Mouse (Mus musculus) midbrain, embryonic 15.5 days (tissue): Measurements from ENCODE around the gene Snx3. TPM values are rescaled to one million over a fixed set of nuclear protein-coding genes. Genes with fewer than 3 reads are reported as not detected.

ENCODE experiments used
- ATAC-seq: fragments of 200-750 bp; cut with Nextera tagmentation; replicated peaks from 2 replicates; pipeline ENCODE4 v1.8.0; 2017; ENCODE audit warnings: moderate TSS enrichment
- H3K27ac ChIP-seq: fragments of 300-500 bp; sonication (generic); 2 replicates; pipeline ENCODE4 v1.5.1; 2015; ENCODE audit warnings: mild to moderate bottlenecking, inconsistent platforms
- H3K27me3 ChIP-seq: fragments of 300-500 bp; sonication (generic); replicated peaks from 2 replicates; pipeline ENCODE4 v1.6.1; 2015; ENCODE audit warnings: inconsistent platforms
- H3K36me3 ChIP-seq: fragments of 300-500 bp; sonication (generic); replicated peaks from 2 replicates; pipeline ENCODE4 v1.6.1; 2015; ENCODE audit warnings: inconsistent platforms
- H3K4me1 ChIP-seq: fragments of 300-500 bp; sonication (generic); 2 replicates; pipeline ENCODE4 v1.6.1; 2015; ENCODE audit warnings: inconsistent platforms
- H3K4me2 ChIP-seq: fragments of 300-500 bp; sonication (generic); 2 replicates; pipeline ENCODE4 v1.6.1; 2015; ENCODE audit warnings: inconsistent platforms, mild to moderate bottlenecking, moderate library complexity
- H3K4me3 ChIP-seq: fragments of 300-500 bp; sonication (generic); 2 replicates; pipeline ENCODE4 v1.5.1; 2015; ENCODE audit warnings: mild to moderate bottlenecking, inconsistent platforms
- H3K9ac ChIP-seq: fragments of 300-500 bp; sonication (generic); 2 replicates; pipeline ENCODE4 v1.6.1; 2015; ENCODE audit warnings: mild to moderate bottlenecking, inconsistent platforms
- H3K9me3 ChIP-seq: fragments of 300-500 bp; sonication (generic); 2 replicates; pipeline ENCODE4 v1.6.1; 2016; ENCODE audit warnings: inconsistent platforms
- WGBS: fragments of 180-500 bp; shearing (Covaris S2); methylation state at CpG from one replicate; pipeline ENCODE4 v1.1.7; 2015; ENCODE audit warnings: mixed read lengths; 5-methylcytosine and 5-hydroxymethylcytosine counted together
- polyA plus RNA-seq: library from polyadenylated mRNA; unstranded; fragments of >200 nt; fragmentation: Nextera tagmentation; extraction: Ambion mirVana; gene quantifications from 2 replicates; pipeline ENCODE4 v1.2.1, GENCODE M21; 2015

The Snx3 gene
- polyA plus RNA-seq, 1 experiment from 2014 or later: 285 TPM

DNA sequence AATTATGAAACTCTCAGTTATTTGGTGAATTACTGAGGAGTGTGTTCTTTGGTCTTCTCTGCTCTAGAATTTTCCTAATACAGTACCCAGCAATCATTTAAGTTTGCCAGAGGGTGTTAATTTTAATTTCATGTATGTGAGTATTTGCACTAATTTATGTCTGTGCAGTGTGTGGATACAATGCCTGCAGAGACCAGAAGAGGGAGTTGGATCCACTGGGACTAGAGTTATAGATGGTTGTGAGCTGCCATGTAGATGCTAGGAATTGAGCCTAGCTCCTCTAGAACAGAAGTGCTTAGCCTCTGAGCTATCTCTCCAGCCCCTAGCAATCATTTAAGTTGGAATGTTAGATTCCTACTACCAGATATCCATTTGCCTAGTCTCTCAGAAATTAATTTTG, 12.3 kb downstream of the Snx3 start:
- Histone ChIP-seq H3K27ac (no peak overlapping the region), H3K9ac (no peak overlapping the region), H3K4me3 (no peak overlapping the region), H3K4me1 (no peaks in the 10 kb centered on the region), H3K27me3 (no peaks in the 10 kb centered on the region), H3K9me3 (no peaks in the 10 kb centered on the region), H3K4me2 (no peak overlapping the region), H3K36me3 (no peaks in the 10 kb centered on the region)
- no peak for ATAC-seq

DNA sequence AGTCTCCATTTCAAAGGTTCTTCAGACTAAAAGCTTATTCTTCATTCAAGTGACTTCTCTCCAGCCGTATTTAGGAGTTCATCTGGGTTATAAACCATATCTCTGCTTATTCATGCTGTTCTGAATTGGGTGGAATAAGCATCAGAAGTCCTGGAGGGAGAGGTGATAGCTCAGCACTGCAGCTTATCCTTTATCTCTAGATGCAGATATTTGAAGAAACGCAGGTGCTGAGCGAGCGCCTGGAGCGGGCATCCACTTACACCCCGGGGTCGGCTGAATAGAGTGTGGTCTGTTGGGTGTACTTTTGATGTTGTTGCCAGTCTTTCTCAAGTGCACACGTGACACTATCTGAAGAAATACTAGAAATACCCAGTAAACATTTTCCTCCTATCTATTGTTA, 16.5 kb downstream of the Snx3 start:
- ATAC-seq: no peak
- Histone ChIP-seq H3K4me3 (no peak overlapping the region), H3K36me3 (no peaks in the 10 kb centered on the region), H3K27me3 (no peaks in the 10 kb centered on the region), H3K9ac (no peak overlapping the region), H3K9me3 (no peaks in the 10 kb centered on the region), H3K4me1 (0 out of 2 replicates have a peak, but pooled peaks cover 8% of the 10 kb centered on the region), H3K27ac (no peak overlapping the region), H3K4me2 (no peak overlapping the region)
- 89% methylated on average over 8 of the region's 8 CpGs for WGBS

DNA sequence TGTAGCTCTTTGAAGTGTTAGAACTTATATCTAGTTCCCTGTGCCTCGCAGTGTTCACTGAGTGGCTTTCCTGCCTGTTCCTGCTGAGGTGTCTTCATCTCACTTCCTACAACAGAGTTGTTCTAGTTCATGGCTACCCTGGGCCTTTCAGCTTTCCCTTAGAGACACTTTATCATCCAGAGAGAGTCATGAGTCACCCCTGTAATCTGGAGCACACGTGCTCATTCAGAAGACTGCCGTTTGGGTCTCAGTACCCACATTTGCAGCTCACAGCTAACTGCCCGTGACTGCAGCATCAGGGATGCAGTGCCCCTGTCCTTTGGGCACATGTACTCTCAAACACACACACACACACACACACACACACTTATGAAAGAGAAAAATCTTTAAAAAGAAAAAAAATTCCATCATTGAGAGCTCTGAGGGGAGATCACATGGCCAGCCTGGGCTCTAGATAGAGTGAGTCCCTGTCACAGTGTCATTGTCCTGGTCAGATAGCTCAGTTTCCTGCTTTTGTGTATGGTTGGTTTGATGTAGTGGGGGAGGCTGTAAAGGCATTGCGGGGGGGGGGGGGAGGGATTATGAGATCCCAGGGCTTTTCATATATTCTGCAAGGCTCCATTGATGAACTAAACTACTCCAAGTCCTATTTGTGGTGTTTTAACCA, 19.6 kb downstream of the Snx3 start:
- Histone ChIP-seq H3K27me3 (no peaks in the 10 kb centered on the region), H3K27ac (no peak overlapping the region), H3K4me3 (no peak overlapping the region), H3K9me3 (no peaks in the 10 kb centered on the region), H3K4me1 (peaks cover 14% of the 10 kb centered on the region; the same call in 1 of the 2 replicates), H3K9ac (no peak overlapping the region), H3K4me2 (no peak overlapping the region), H3K36me3 (no peaks in the 10 kb centered on the region; the same call in 1 of the 2 replicates)
- 55% methylated on average over 5 of the region's 5 CpGs for WGBS
- ATAC-seq: no peak

DNA sequence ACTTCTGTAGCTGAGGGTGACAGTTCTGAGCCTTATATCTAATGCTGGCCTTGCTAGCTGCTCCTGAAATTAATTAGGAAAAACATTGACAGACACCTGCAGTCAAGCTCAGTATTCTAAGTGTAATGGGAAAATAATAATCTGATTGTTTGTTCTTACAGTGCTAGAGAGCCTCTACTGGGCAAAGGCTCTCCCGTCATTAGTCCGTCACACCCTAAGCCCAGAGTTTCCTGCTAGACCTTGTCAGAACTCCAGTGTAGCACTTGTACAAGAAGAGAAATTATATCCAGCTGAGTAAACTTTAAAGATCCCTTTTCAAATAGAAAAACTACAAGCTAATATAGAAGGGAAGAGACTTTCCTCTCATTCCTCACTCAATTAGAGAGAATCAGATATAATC, 21.1 kb downstream of the Snx3 start:
- WGBS: 30% methylated on average over 2 of the region's 2 CpGs
- peaks cover 14% of the 10 kb centered on the region; the same call in 1 of the 2 replicates for H3K4me1 ChIP-seq
- no peak overlapping the region for H3K9ac ChIP-seq
- no peaks in the 10 kb centered on the region for H3K27me3 ChIP-seq
- H3K4me2 ChIP-seq: no peak overlapping the region
- H3K4me3 ChIP-seq: no peak overlapping the region
- H3K27ac ChIP-seq: no peak overlapping the region
- no peaks in the 10 kb centered on the region; the same call in 1 of the 2 replicates for H3K36me3 ChIP-seq
- no peaks in the 10 kb centered on the region for H3K9me3 ChIP-seq
- no peak for ATAC-seq

DNA sequence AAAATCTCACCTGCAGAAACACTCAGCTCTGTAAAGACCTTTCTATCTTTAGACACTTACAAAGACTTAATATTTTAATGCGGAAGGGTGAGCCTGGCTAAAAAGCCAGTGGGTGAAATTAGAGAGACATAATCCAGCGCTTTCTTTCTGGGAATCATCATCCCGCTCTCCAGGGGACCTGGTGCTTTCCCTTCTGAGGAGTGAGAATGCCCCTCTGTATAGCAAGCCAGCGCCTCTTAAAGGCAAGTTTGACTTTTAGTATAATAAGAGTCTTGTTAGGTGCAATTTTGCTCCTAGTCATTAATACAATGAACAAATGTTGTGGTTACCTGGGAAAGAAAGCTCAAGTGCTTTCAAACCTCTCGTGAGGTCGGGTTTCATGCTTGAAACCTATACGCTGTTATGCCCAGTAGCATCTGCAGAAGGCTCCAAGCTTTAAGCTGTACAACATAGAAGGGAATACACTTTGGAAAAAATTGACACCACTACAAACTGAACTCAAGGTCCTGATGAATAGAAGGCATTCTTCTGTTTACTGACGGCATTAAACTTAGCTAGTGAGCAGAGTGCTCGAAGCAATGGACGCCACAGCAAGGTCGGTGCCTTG, 21.8 kb downstream of the Snx3 start:
- ATAC-seq: no peak
- H3K27me3 ChIP-seq: no peaks in the 10 kb centered on the region
- 45% methylated on average over 11 of the region's 11 CpGs for WGBS

DNA sequence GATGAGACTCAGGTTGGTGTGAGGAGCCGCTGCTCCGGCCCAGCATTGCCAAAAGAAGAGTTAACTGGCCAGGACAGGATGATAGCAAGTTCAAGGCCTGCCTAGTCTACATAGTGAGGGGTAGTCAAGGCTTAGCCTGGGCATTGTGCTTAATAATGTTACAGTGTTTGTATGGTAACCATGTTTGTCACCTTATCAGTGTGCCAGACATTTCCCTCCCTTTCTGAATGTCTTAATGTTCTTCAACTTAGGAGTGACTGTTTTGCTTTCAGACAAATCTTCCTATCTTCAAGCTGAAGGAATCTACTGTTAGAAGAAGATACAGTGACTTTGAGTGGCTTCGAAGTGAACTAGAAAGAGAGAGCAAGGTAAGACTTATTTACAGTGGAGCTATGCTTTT, 23.9 kb downstream of the Snx3 start:
- 98% methylated on average over 3 of the region's 3 CpGs for WGBS
- no peak for ATAC-seq

More for the DNA sequence above, 21.8 kb downstream of the Snx3 start:
- Histone ChIP-seq H3K9me3 (no peaks in the 10 kb centered on the region), H3K27ac (no peak overlapping the region), H3K9ac (no peak overlapping the region), H3K36me3 (peaks cover 4% of the 10 kb centered on the region; the same call in 1 of the 2 replicates), H3K4me1 (peaks cover 14% of the 10 kb centered on the region; the same call in 1 of the 2 replicates), H3K4me2 (no peak overlapping the region), H3K4me3 (no peak overlapping the region)

DNA sequence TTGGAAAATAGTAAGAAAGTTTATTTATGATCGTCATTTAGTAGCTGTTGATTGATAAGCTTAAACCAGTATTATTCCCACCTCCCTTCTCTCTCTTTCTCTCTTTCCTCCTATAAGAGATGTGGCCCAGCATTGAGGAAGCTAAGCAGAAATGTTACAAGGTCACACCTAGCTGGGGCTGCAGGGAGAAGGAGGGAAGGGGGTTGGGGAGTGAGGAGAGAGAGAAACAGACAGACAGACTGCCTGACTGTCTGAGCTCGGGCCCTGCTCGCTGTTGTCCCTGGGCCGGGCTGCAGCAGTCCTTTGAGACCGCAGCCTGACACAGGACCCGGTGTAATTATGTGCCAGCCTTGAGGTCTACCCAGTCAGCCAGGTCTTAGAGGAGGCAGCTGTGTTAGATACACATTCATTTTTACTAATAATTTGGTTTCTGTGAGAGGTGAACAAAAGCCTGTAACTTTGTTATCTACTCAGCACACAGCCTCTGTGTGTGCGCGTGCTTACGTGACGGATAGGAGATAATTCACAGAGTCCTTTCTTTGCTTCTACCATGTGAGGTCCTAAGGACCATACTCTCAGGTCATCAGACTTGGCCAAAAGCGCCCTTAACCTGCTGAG, 32.1 kb downstream of the Snx3 start:
- H3K9ac ChIP-seq: no peak overlapping the region
- no peak overlapping the region for H3K4me3 ChIP-seq
- no peaks in the 10 kb centered on the region for H3K4me1 ChIP-seq
- 86% methylated on average over 11 of the region's 11 CpGs for WGBS
- no peaks in the 10 kb centered on the region for H3K9me3 ChIP-seq
- no peak overlapping the region for H3K27ac ChIP-seq
- ATAC-seq: no peak
- H3K4me2 ChIP-seq: no peak overlapping the region
- H3K27me3 ChIP-seq: no peaks in the 10 kb centered on the region
- 0 out of 2 replicates have a peak, but pooled peaks cover 9% of the 10 kb centered on the region for H3K36me3 ChIP-seq

More for the DNA sequence above, 23.9 kb downstream of the Snx3 start:
- Histone ChIP-seq H3K4me1 (peaks cover 14% of the 10 kb centered on the region; the same call in 1 of the 2 replicates), H3K27me3 (no peaks in the 10 kb centered on the region), H3K4me2 (no peak overlapping the region), H3K4me3 (no peak overlapping the region), H3K27ac (no peak overlapping the region), H3K36me3 (peaks cover 9% of the 10 kb centered on the region; the same call in 1 of the 2 replicates), H3K9ac (no peak overlapping the region), H3K9me3 (no peaks in the 10 kb centered on the region)

DNA sequence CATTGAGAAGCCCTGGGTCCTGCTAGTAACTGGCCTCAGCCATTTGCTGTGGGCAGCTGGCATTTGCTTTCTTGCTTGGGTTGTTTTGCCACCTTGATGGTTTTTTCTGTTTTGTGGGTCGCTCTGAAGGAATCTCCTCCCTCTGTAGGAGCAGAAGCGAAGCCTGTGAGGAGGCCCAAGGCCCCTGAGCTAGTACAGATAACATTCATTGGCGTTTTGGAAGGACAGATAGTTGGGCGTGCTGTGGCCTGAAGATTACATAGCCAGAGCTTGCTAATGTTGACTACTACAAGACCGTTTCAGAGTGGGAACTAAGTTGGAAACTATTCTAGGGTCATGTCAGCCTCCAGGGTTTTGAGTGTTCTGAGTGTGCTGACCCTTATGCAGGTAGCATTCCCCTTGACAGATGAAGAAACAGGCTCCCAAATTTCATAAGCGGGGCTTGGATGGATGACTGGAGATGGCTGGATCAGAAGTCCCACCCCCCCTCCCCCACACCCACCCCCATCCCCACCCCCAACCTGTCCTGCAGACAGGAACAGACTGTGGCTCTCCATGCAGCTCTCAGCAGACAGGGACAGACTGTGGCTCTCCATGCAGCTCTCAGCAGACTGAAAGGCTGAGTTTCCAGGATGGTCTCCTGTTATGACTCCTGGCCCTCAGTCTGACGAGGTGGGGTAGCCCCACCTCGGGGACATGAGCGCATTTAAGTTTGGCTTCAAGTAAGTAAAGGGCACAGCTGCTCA, 35.9 kb downstream of the Snx3 start:
- ATAC-seq: no peak
- H3K9me3 ChIP-seq: no peaks in the 10 kb centered on the region
- WGBS: 90% methylated on average over 9 of the region's 9 CpGs
- H3K9ac ChIP-seq: no peak overlapping the region
- H3K4me2 ChIP-seq: no peak overlapping the region
- H3K4me1 ChIP-seq: no peaks in the 10 kb centered on the region
- H3K36me3 ChIP-seq: 0 out of 2 replicates have a peak, but pooled peaks cover 5% of the 10 kb centered on the region
- 0 out of 2 replicates have a peak, but pooled peaks cover 2% of the 10 kb centered on the region for H3K27me3 ChIP-seq
- H3K27ac ChIP-seq: no peak overlapping the region
- H3K4me3 ChIP-seq: no peak overlapping the region

DNA sequence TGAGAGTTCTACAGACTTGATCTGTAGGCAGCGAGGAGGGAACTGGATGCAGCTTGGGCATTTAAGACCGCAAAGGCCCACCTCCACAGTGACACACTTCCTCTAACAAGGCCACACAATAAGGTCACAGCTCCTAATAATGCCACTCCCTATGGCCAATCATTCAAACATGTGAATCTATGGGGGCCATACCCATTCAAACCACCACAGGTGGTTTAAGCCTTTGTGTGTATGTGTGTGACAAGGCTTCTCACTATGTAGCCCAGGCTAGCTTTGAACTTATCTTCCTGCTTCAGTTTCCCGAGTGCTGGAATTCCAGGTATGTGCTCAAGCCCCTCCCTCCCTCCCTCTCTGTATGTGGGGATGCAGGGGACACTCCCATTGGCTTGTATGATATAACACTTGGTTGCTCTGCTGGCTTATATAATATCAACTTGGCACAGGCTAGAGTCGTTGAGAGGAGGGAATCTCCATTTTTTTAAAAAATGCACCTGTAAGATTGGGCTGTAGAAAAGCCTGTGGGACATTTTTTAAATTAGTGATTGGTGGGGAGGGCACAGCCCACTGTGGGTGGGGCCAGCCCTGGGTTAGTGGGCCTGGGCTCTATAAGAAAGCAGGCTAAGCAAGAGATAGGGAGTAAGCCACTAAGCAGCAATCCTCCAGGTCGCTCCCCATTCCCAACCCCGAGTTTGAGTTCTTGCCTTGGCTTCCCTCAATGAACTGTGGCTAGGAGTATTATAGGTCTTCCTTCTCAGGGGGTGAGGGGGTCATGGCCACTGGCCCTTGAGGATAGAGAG, 44.1 kb downstream of the Snx3 start:
- no peak overlapping the region for H3K9ac ChIP-seq
- no peaks in the 10 kb centered on the region for H3K9me3 ChIP-seq
- ATAC-seq: no peak
- no peak overlapping the region for H3K27ac ChIP-seq
- H3K4me1 ChIP-seq: no peaks in the 10 kb centered on the region
- 0 out of 2 replicates have a peak, but pooled peaks cover 2% of the 10 kb centered on the region for H3K27me3 ChIP-seq
- H3K36me3 ChIP-seq: no peaks in the 10 kb centered on the region
- H3K4me2 ChIP-seq: no peak overlapping the region
- H3K4me3 ChIP-seq: no peak overlapping the region
- 87% methylated on average over 6 of the region's 6 CpGs for WGBS

DNA sequence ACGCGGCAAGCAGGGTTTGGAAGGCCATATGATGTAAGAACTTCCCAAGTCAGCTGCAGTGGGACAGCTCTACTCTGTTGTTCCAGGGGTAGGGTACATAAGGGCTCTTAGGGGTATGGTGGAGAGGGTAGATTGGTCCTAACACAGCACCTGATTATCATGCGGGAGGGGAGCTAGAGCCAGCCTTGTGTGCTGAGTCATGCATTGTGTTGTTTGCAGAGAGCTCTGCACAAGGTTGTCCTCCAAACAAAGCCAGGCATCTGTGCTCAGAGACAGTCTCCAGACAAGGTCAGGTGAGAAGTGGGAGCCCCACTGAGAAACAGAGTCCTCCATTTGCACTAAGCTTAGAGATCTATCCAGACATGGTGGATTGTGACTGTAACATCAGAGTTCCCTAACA, 44.7 kb downstream of the Snx3 start:
- no peaks in the 10 kb centered on the region for H3K27me3 ChIP-seq
- 96% methylated on average over 3 of the region's 3 CpGs for WGBS
- H3K9me3 ChIP-seq: no peaks in the 10 kb centered on the region
- no peak for ATAC-seq
- H3K27ac ChIP-seq: no peak overlapping the region
- H3K9ac ChIP-seq: no peak overlapping the region
- H3K4me2 ChIP-seq: no peak overlapping the region
- no peak overlapping the region for H3K4me3 ChIP-seq
- H3K36me3 ChIP-seq: no peaks in the 10 kb centered on the region
- no peaks in the 10 kb centered on the region for H3K4me1 ChIP-seq

DNA sequence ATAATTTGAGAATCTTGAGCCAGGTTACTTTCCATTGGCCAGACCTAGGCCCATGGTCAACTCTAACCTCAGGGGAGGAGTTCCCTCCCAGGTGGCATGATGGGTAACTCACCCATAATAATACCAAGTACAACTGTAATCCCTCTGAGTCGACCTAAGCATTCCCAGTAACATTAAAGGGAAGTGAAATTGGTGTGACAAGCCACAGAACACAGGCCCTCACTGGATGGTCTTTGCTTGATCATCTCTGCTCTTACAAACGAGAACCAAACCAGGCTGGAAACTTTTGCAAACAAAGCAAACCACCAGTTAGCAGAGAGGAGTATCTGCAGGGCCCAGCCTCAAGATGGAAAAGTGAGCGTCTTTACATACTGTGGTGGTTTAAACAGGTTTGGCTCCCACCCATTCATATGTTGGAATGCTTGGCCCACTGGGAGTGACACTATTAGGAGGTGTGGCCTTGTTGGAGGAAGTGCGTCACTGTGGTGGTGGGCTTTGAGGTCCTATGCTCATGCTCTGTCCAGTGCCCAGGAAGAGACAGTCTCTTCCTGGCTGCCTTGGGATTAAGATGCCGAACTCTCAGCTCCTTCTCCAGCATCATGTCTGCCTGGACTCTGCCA, 57.9 kb downstream of the Snx3 start:
- no peak overlapping the region for H3K4me3 ChIP-seq
- no peak overlapping the region for H3K27ac ChIP-seq
- no peaks in the 10 kb centered on the region for H3K36me3 ChIP-seq
- ATAC-seq: no peak
- 84% methylated on average over 5 of the region's 5 CpGs for WGBS
- H3K4me2 ChIP-seq: no peak overlapping the region
- H3K9me3 ChIP-seq: no peaks in the 10 kb centered on the region
- H3K4me1 ChIP-seq: no peaks in the 10 kb centered on the region
- H3K27me3 ChIP-seq: no peaks in the 10 kb centered on the region
- H3K9ac ChIP-seq: no peak overlapping the region
